Mouse (Mus musculus) central nervous system, embryonic 18 days (tissue): ENCODE results near the gene Olfr324. TPM values are rescaled to one million over a fixed set of nuclear protein-coding genes. Genes with fewer than 3 reads are reported as not detected.

Source experiments
- polyA plus RNA-seq: library from polyadenylated mRNA; depleted of rRNA; stranded (reverse); fragments of >200 nt; gene quantifications from 2 replicates; pipeline ENCODE4 v1.2.3, GENCODE M21; 2012; rRNA removed

Olfr324 gene
- 0.12 TPM in 2 replicates for polyA plus RNA-seq

GRCm38 (mm10) chr11:58594814-58595213 is at the start of gene Olfr324:
Olfr324 (plus strand) TSS chr11:58595114.

GRCm38 (mm10) chr11:58546322-58546721 is 48.6 kb upstream of the Olfr324 start, which contains the start of gene Olfr329-ps:
Olfr329-ps (minus strand) TSS chr11:58546422.

GRCm38 (mm10) chr11:58555536-58555935 is 39.4 kb upstream of the Olfr324 start, which contains the start of gene Olfr328:
Olfr328 (minus strand) TSS chr11:58555636.

GRCm38 (mm10) chr11:58570405-58570804 is 24.5 kb upstream of the Olfr324 start, which contains the start of gene Olfr224:
Olfr224 (minus strand) TSS chr11:58570553.

GRCm38 (mm10) chr11:58577430-58577829 is 17.5 kb upstream of the Olfr324 start, which contains the start of gene Olfr325:
Olfr325 (plus strand) TSS chr11:58577730.

GRCm38 (mm10) chr11:58615975-58616374 is 21.1 kb downstream of the Olfr324 start, which contains the start of gene 2210407C18Rik:
2210407C18Rik (minus strand) TSS chr11:58616075.

DNA sequence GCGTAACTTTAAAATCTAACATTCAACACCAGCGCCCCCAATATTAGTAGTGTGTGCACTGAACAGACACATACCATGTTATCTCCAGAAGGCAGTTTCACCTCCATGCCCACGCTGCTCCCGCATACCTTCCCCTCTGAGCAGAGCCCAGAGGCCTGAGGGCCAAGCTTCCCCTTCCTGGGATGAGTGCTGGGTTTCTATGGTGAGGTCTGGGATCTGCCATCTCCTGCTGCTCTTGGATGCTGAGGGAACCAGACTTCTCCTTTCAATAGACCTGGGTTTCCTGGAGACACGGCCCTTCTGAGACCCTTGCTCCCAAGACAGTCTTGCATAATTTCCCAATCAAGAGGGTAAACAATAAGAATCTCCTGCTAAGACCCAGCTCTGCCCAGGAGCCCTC is 35.5 kb downstream of the Olfr324 start, which contains the start of gene Olfr323:
Gene Olfr323 (minus strand): TSS at position 101 of the 400 bp plus-strand sequence.

GRCm38 (mm10) chr11:58640272-58640867 is 45.5 kb downstream of the Olfr324 start, which contains the start of gene Trim58:
Trim58 (plus strand) TSS chr11:58640465.

Other genes starting within 250 kb of the Olfr324 start
- 0.08 and 0.17 TPM in 2 replicates for gene Lypd8, start 216.1 kb upstream of the Olfr324 start, polyA plus RNA-seq
- not detected in 2 replicates for gene 1810065E05Rik, start 174.0 kb upstream of the Olfr324 start, polyA plus RNA-seq
- not detected in 2 replicates for gene Gm12253, start 162.6 kb upstream of the Olfr324 start, polyA plus RNA-seq
- gene Lypd9, start 142.2 kb upstream of the Olfr324 start, polyA plus RNA-seq, result not detected in 2 replicates
- not detected in 2 replicates for gene Olfr30, start 132.8 kb upstream of the Olfr324 start, polyA plus RNA-seq
- 0.03 TPM in 1 of 2 replicates, not detected in the other for gene Olfr332, start 102.6 kb upstream of the Olfr324 start, polyA plus RNA-seq
- gene Olfr331, start 92.5 kb upstream of the Olfr324 start, polyA plus RNA-seq, result not detected in 2 replicates
- 0.03 and 0.06 TPM in 2 replicates for gene Olfr330, start 60.3 kb upstream of the Olfr324 start, polyA plus RNA-seq
- gene Olfr329-ps, start 48.7 kb upstream of the Olfr324 start, polyA plus RNA-seq, result not detected in 2 replicates
- gene Olfr328, start 39.5 kb upstream of the Olfr324 start, polyA plus RNA-seq, result 0.03 TPM in 1 of 2 replicates, not detected in the other
- not detected in 2 replicates for gene Olfr224, start 24.6 kb upstream of the Olfr324 start, polyA plus RNA-seq
- gene Olfr325, start 17.4 kb upstream of the Olfr324 start, polyA plus RNA-seq, result not detected in 2 replicates
- gene 2210407C18Rik, start 21.0 kb downstream of the Olfr324 start, polyA plus RNA-seq, result not detected in 2 replicates
- gene Olfr323, start 35.4 kb downstream of the Olfr324 start, polyA plus RNA-seq, result not detected in 2 replicates
- 0.08 and 0.16 TPM in 2 replicates for gene Trim58, start 45.4 kb downstream of the Olfr324 start, polyA plus RNA-seq
- not detected in 2 replicates for gene Olfr322, start 63.7 kb downstream of the Olfr324 start, polyA plus RNA-seq
- gene Olfr320, start 86.0 kb downstream of the Olfr324 start, polyA plus RNA-seq, result not detected in 2 replicates
- not detected in 2 replicates for gene Olfr319, start 104.0 kb downstream of the Olfr324 start, polyA plus RNA-seq
- not detected in 2 replicates for gene Olfr318, start 128.9 kb downstream of the Olfr324 start, polyA plus RNA-seq
- 0.28 and 0.29 TPM in 2 replicates for gene Olfr317, start 144.1 kb downstream of the Olfr324 start, polyA plus RNA-seq
- gene Olfr316, start 157.6 kb downstream of the Olfr324 start, polyA plus RNA-seq, result not detected in 2 replicates
- not detected in 2 replicates for gene Olfr315, start 178.1 kb downstream of the Olfr324 start, polyA plus RNA-seq
- gene Olfr314, start 187.8 kb downstream of the Olfr324 start, polyA plus RNA-seq, result not detected in 2 replicates
- 2.6 and 4.4 TPM in 2 replicates for gene Fam183b, start 206.8 kb downstream of the Olfr324 start, polyA plus RNA-seq
- not detected in 2 replicates for gene Olfr313, start 219.9 kb downstream of the Olfr324 start, polyA plus RNA-seq
- gene Olfr312, start 234.1 kb downstream of the Olfr324 start, polyA plus RNA-seq, result not detected in 2 replicates
- not detected in 2 replicates for gene Olfr311, start 244.1 kb downstream of the Olfr324 start, polyA plus RNA-seq